Mouse (Mus musculus) limb, embryonic 11.5 days (tissue): ENCODE measurements around the gene Ubald2. TPM values are rescaled to one million over a fixed set of nuclear protein-coding genes. Genes with fewer than 3 reads are reported as not detected.
"Not testable (repeated sequence)": the region's sequence is repeated elsewhere in the genome, so short reads cannot be mapped to it uniquely, and the experiment has no call there.

Source experiments
- ATAC-seq: fragments of 200-750 bp; cut with Nextera tagmentation; 2 replicates; pipeline ENCODE4 v1.8.0; 2017; ENCODE audit warnings: low read depth; ENCODE audit not compliant: insufficient number of reproducible peaks, low FRiP score, low TSS enrichment
- DNase-seq: peaks from one replicate; pipeline ENCODE4 v3.0.0-alpha.2; 2015; ENCODE audit warnings: low spot score
- H3K27ac ChIP-seq: fragments of 300-500 bp; sonication (generic); replicated peaks from 2 replicates; pipeline ENCODE4 v1.5.1; 2014; ENCODE audit warnings: low read depth, mild to moderate bottlenecking, low read length
- H3K27me3 ChIP-seq: fragments of 300-500 bp; sonication (generic); 2 replicates; pipeline ENCODE4 v1.6.1; 2014; ENCODE audit warnings: mild to moderate bottlenecking, low read length, mixed read lengths; ENCODE audit not compliant: control insufficient read depth, insufficient read depth
- H3K36me3 ChIP-seq: fragments of 300-500 bp; sonication (generic); 2 replicates; pipeline ENCODE4 v1.6.1; 2014; ENCODE audit warnings: mild to moderate bottlenecking, low read length, moderate library complexity, mixed read lengths; ENCODE audit not compliant: control insufficient read depth, insufficient read depth
- H3K4me1 ChIP-seq: fragments of 300-500 bp; sonication (generic); 2 replicates; pipeline ENCODE4 v1.6.1; 2014; ENCODE audit warnings: low read length, mixed read lengths; ENCODE audit not compliant: control insufficient read depth, insufficient read depth
- H3K4me2 ChIP-seq: fragments of 300-500 bp; sonication (generic); 2 replicates; pipeline ENCODE4 v1.6.1; 2014; ENCODE audit warnings: low read depth, mild to moderate bottlenecking, moderate library complexity; ENCODE audit not compliant: severe bottlenecking
- H3K4me3 ChIP-seq: fragments of 300-500 bp; sonication (generic); 2 replicates; pipeline ENCODE4 v1.5.1; 2014; ENCODE audit warnings: low read depth, low read length
- H3K9ac ChIP-seq: fragments of 300-500 bp; sonication (generic); 2 replicates; pipeline ENCODE4 v1.6.1; 2014; ENCODE audit warnings: mild to moderate bottlenecking, low read length
- H3K9me3 ChIP-seq: fragments of 300-500 bp; sonication (generic); 2 replicates; pipeline ENCODE4 v1.6.1; 2016; ENCODE audit warnings: low read length; ENCODE audit not compliant: control insufficient read depth
- WGBS: fragments of 180-500 bp; shearing (Covaris S2); extraction: QIAGEN DNeasy Blood & Tissue Kit; methylation state at CpG from one replicate; pipeline ENCODE4 v1.1.7; 2014; 5-methylcytosine and 5-hydroxymethylcytosine counted together
- polyA plus RNA-seq: library from polyadenylated mRNA; unstranded; fragments of >200 nt; fragmentation: Nextera tagmentation; extraction: Ambion mirVana; gene quantifications from 2 replicates; pipeline ENCODE4 v1.2.1, GENCODE M21; 2014

Gene Ubald2
- polyA plus RNA-seq, 1 experiment from 2014 or later, result 85.4 TPM

- ATAC-seq (no peak), DNase-seq (no peak)
- no peak overlapping the region for H3K27ac ChIP-seq
- no peaks in the 10 kb centered on the region for H3K9me3 ChIP-seq
- no peak overlapping the region for H3K9ac ChIP-seq
- H3K4me1 ChIP-seq, result no peaks in the 10 kb centered on the region
- H3K27me3 ChIP-seq, result no peaks in the 10 kb centered on the region
- no peak overlapping the region for H3K4me2 ChIP-seq
- no peak overlapping the region for H3K4me3 ChIP-seq
- 95% methylated on average over 3 of the region's 3 CpGs for WGBS
- H3K36me3 ChIP-seq, result no peaks in the 10 kb centered on the region
Measured at GRCm38 (mm10) chr11:116396934-116397330, 37.0 kb upstream of the Ubald2 start.

GRCm38 (mm10) chr11:116397517-116398347 lies 36.2 kb upstream of the Ubald2 start:
- H3K4me2 ChIP-seq, result no peak overlapping the region
- no peak overlapping the region for H3K27ac ChIP-seq
- no peak overlapping the region for H3K4me3 ChIP-seq
- 81% methylated on average over 8 of the region's 8 CpGs for WGBS
- H3K9me3 ChIP-seq, result no peaks in the 10 kb centered on the region
- no peak for ATAC-seq
- H3K27me3 ChIP-seq, result no peaks in the 10 kb centered on the region
- H3K4me1 ChIP-seq, result no peaks in the 10 kb centered on the region
- H3K9ac ChIP-seq, result no peak overlapping the region
- no peak for DNase-seq
- no peaks in the 10 kb centered on the region for H3K36me3 ChIP-seq

- H3K4me2 ChIP-seq, result no peak overlapping the region
- H3K27me3 ChIP-seq, result no peaks in the 10 kb centered on the region
- 88% methylated on average over 11 of the region's 11 CpGs for WGBS
- no peak overlapping the region for H3K4me3 ChIP-seq
- H3K27ac ChIP-seq, result no peak overlapping the region
- no peaks in the 10 kb centered on the region for H3K4me1 ChIP-seq
- no peaks in the 10 kb centered on the region for H3K36me3 ChIP-seq
- ATAC-seq, result no peak
- H3K9ac ChIP-seq, result no peak overlapping the region
- H3K9me3 ChIP-seq, result no peaks in the 10 kb centered on the region
- no peak for DNase-seq
Measured at GRCm38 (mm10) chr11:116398348-116398677, 35.6 kb upstream of the Ubald2 start.

- WGBS, result 66% methylated on average over 4 of the region's 4 CpGs
- Histone ChIP-seq H3K36me3 (no peaks in the 10 kb centered on the region), H3K9ac (no peak overlapping the region), H3K27me3 (no peaks in the 10 kb centered on the region), H3K4me1 (no peaks in the 10 kb centered on the region), H3K9me3 (no peaks in the 10 kb centered on the region), H3K27ac (no peak overlapping the region), H3K4me3 (no peak overlapping the region), H3K4me2 (no peak overlapping the region)
- ATAC-seq, result no peak
- DNase-seq, result no peak
Measured at GRCm38 (mm10) chr11:116400560-116400959, 33.3 kb upstream of the Ubald2 start.

- H3K4me1 ChIP-seq, result no peaks in the 10 kb centered on the region
- no peak for DNase-seq
- no peak overlapping the region for H3K27ac ChIP-seq
- H3K9ac ChIP-seq, result no peak overlapping the region
- H3K27me3 ChIP-seq, result no peaks in the 10 kb centered on the region
- no peaks in the 10 kb centered on the region for H3K36me3 ChIP-seq
- H3K4me3 ChIP-seq, result no peak overlapping the region
- H3K4me2 ChIP-seq, result no peak overlapping the region
- no peak for ATAC-seq
- 90% methylated on average over 4 of the region's 4 CpGs for WGBS
- H3K9me3 ChIP-seq, result no peaks in the 10 kb centered on the region
Measured at GRCm38 (mm10) chr11:116405601-116406000, 28.3 kb upstream of the Ubald2 start.

GRCm38 (mm10) chr11:116406231-116406728 lies 27.6 kb upstream of the Ubald2 start:
- H3K27me3 ChIP-seq, result no peaks in the 10 kb centered on the region
- H3K27ac ChIP-seq, result no peak overlapping the region
- H3K4me3 ChIP-seq, result no peak overlapping the region
- H3K9ac ChIP-seq, result no peak overlapping the region
- 97% methylated on average over 16 of the region's 16 CpGs for WGBS
- no peaks in the 10 kb centered on the region for H3K4me1 ChIP-seq
- H3K36me3 ChIP-seq, result no peaks in the 10 kb centered on the region
- no peak for ATAC-seq
- no peak overlapping the region for H3K4me2 ChIP-seq
- no peak for DNase-seq
- no peaks in the 10 kb centered on the region for H3K9me3 ChIP-seq

GRCm38 (mm10) chr11:116409008-116409407 lies 24.9 kb upstream of the Ubald2 start:
- DNase-seq, result no peak
- no peak for ATAC-seq
- H3K36me3 ChIP-seq, result no peaks in the 10 kb centered on the region
- no peak overlapping the region for H3K9ac ChIP-seq
- H3K27ac ChIP-seq, result no peak overlapping the region
- no peaks in the 10 kb centered on the region for H3K27me3 ChIP-seq
- no peaks in the 10 kb centered on the region for H3K9me3 ChIP-seq
- H3K4me3 ChIP-seq, result no peak overlapping the region
- 91% methylated on average over 3 of the region's 3 CpGs for WGBS
- H3K4me1 ChIP-seq, result peaks cover 12% of the 10 kb centered on the region
- H3K4me2 ChIP-seq, result no peak overlapping the region

- peaks cover 12% of the 10 kb centered on the region for H3K4me1 ChIP-seq
- H3K36me3 ChIP-seq, H3K4me3 ChIP-seq, H3K4me2 ChIP-seq, H3K27ac ChIP-seq, DNase-seq, H3K27me3 ChIP-seq, H3K9me3 ChIP-seq, ATAC-seq, H3K9ac ChIP-seq: not testable (repeated sequence)
- WGBS, result 89% methylated on average over 4 of the region's 4 CpGs
Measured at GRCm38 (mm10) chr11:116410415-116410814, 23.5 kb upstream of the Ubald2 start.
